Mouse (Mus musculus): Measurements from ENCODE around the gene Spata7. TPM values are rescaled to one million over a fixed set of nuclear protein-coding genes. Genes with fewer than 3 reads are reported as not detected.

The Spata7 gene
- total and polyA plus RNA-seq, 2 experiments from 2014 or later, result 32.2 to 35.4 TPM

GRCm38 (mm10) chr12:98628260-98628970 lies 458 bp downstream of the Spata7 start:
- Histone ChIP-seq H3K4me3 (ENCODE audit: low read depth, low read length) (peak overlapping the region; percentile 84), H3K4me2 (ENCODE audit: low read depth) (peak overlapping the region; percentile 54), H3K9ac (peak overlapping the region; percentile 79), H3K9me3 (ENCODE audit: low read length) (0 out of 2 replicates have a peak, but pooled peaks cover 3% of the 10 kb centered on the region), H3K27ac (ENCODE audit: low read depth, low read length) (peak overlapping the region; percentile 73), H3K27me3 (ENCODE audit: insufficient read depth, low read length) (no peaks in the 10 kb centered on the region), H3K4me1 (ENCODE audit: insufficient read depth) (peaks cover 5% of the 10 kb centered on the region; the same call in 1 of the 2 replicates), H3K36me3 (ENCODE audit: insufficient read depth) (0 out of 2 replicates have a peak, but pooled peaks cover 3% of the 10 kb centered on the region)
- 1% methylated on average over 16 of the region's 16 CpGs for WGBS
- ATAC-seq (peak; percentile 82), DNase-seq (no peak)
- TF ChIP-seq CTCF (IDR thresholded peaks at IDR 0.05; ENCODE audit: low read depth), result no peak

DNA sequence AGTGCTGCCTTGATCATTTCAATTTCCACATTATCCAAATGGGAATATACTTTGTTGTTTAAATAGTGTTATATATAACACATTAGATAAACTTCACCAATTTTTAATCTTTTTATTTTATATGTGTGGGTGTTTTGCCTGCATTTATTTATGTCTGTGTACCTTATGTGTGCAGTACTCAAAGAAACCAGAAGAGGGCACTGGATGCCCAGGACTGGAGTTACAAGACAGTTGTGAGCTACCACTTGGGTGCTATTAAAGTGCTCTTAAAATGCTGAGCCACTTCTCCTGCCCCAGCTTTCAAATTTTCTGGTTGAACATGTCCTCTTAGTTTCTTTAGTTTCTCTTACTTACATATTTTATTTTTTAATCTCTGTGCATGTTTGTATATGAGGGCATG lies 16.9 kb downstream of the Spata7 start:
- H3K27me3 ChIP-seq (ENCODE audit: insufficient read depth, low read length), result no peaks in the 10 kb centered on the region
- peak; percentile 37; the same call in 1 of the 2 replicates for TF ChIP-seq CTCF (IDR thresholded peaks at IDR 0.05; ENCODE audit: low read depth)
- H3K36me3 ChIP-seq (ENCODE audit: insufficient read depth), result peaks cover 16% of the 10 kb centered on the region
- no peak overlapping the region for H3K9ac ChIP-seq
- H3K4me1 ChIP-seq (ENCODE audit: insufficient read depth), result no peaks in the 10 kb centered on the region
- no peak for ATAC-seq
- H3K27ac ChIP-seq (ENCODE audit: low read depth, low read length), result no peak overlapping the region
- no peak overlapping the region for H3K4me3 ChIP-seq (ENCODE audit: low read depth, low read length)
- H3K9me3 ChIP-seq (ENCODE audit: low read length), result no peaks in the 10 kb centered on the region
- H3K4me2 ChIP-seq (ENCODE audit: low read depth), result no peak overlapping the region
- DNase-seq, result no peak

DNA sequence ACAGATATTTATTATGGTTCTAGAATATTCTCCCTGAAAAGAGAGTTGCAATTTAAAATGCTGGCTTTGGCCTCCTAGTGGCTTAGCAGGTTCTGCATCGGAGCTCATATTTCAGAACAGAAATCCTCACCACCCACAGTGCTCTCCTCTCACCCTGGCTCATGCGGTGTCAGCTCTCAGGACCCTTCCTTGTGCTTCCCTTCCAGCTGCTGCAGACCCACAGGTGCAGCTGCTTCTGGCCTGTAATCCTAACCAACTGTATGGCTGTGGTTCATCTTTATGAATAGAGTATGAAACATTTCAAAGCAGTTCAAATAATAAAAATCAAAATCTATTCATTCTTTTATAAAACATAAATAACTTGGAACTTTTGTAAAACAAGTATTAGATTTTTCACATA lies 28.9 kb downstream of the Spata7 start:
- ATAC-seq, result no peak
- no peak overlapping the region for H3K4me2 ChIP-seq (ENCODE audit: low read depth)
- H3K4me1 ChIP-seq (ENCODE audit: insufficient read depth), result no peaks in the 10 kb centered on the region
- no peaks in the 10 kb centered on the region for H3K27me3 ChIP-seq (ENCODE audit: insufficient read depth, low read length)
- no peak for DNase-seq
- TF ChIP-seq CTCF (IDR thresholded peaks at IDR 0.05; ENCODE audit: low read depth), result peak; percentile 20; the same call in 1 of the 2 replicates
- no peak overlapping the region for H3K27ac ChIP-seq (ENCODE audit: low read depth, low read length)
- no peaks in the 10 kb centered on the region for H3K9me3 ChIP-seq (ENCODE audit: low read length)
- H3K4me3 ChIP-seq (ENCODE audit: low read depth, low read length), result no peak overlapping the region
- no peak overlapping the region for H3K9ac ChIP-seq
- peaks cover 21% of the 10 kb centered on the region for H3K36me3 ChIP-seq (ENCODE audit: insufficient read depth)
- 71% methylated on average over 2 of the region's 2 CpGs for WGBS

DNA sequence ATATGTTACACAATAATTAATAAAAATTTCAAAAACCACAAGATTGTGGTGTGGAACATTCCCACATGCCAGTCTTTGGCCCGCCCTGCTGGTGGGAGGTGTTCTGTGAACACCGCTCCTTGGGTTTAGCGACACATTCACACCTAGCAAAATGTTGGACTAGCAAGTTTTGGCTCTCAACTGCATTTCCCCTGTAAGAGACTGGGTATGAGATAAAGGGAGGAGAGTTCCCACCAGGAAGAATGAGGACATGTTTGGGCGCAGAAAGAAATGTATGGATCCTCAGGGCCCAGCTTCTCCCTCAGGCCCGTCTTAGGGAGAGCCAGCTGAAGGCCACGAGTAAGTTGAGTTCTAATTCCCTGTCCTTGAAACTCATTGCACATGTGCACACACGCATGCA lies 34.7 kb downstream of the Spata7 start:
- no peak overlapping the region for H3K4me3 ChIP-seq (ENCODE audit: low read depth, low read length)
- no peaks in the 10 kb centered on the region for H3K9me3 ChIP-seq (ENCODE audit: low read length)
- H3K27ac ChIP-seq (ENCODE audit: low read depth, low read length), result no peak overlapping the region
- 93% methylated on average over 7 of the region's 7 CpGs for WGBS
- no peaks in the 10 kb centered on the region for H3K27me3 ChIP-seq (ENCODE audit: insufficient read depth, low read length)
- no peak overlapping the region for H3K4me2 ChIP-seq (ENCODE audit: low read depth)
- H3K9ac ChIP-seq, result no peak overlapping the region
- H3K4me1 ChIP-seq (ENCODE audit: insufficient read depth), result no peaks in the 10 kb centered on the region
- ATAC-seq (no peak), DNase-seq (no peak)
- no peak for TF ChIP-seq CTCF (IDR thresholded peaks at IDR 0.05; ENCODE audit: low read depth)
- peaks cover 44% of the 10 kb centered on the region for H3K36me3 ChIP-seq (ENCODE audit: insufficient read depth)

DNA sequence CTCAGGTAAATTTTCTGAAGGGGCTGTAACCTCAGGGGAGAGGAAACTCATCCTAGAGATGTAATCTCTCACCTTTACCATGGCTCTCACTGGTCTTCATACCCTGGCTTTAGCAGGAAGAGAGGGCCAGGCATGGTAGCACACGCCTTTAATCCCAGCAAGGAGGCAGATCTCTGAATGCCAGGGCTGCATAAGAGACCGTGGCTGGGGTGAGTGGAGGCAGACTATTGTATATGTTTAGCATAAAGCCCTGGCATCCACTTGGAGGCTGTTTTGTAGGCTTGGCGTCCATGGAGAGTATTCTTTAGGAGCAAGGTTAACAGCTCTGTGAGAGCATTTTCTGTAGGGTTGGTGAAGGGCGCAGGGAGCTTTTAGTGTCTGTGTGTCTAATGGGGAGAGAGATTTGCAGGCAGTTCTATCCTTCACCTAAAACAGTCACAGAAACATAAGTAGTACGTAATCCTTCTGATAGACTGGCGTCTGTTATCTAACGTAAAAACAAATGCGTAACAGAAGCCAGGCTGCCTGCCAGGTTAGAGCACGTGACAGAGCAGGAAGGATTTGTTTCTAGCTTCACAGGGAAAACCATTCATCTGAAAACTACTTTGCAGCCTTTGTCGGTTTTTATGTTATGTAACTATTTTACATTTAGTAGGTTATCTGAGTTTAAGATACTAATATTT lies 40.3 kb downstream of the Spata7 start:
- H3K27ac ChIP-seq (ENCODE audit: low read depth, low read length), result 0 out of 2 replicates have a peak overlapping the region, but pooled peaks have one; percentile 40
- DNase-seq (peak; percentile 72), ATAC-seq (peak; percentile 71)
- H3K4me1 ChIP-seq (ENCODE audit: insufficient read depth), result no peaks in the 10 kb centered on the region
- H3K4me3 ChIP-seq (ENCODE audit: low read depth, low read length), result no peak overlapping the region
- 49% methylated on average over 10 of the region's 10 CpGs for WGBS
- H3K9ac ChIP-seq, result no peak overlapping the region
- peaks cover 23% of the 10 kb centered on the region for H3K36me3 ChIP-seq (ENCODE audit: insufficient read depth)
- no peaks in the 10 kb centered on the region for H3K9me3 ChIP-seq (ENCODE audit: low read length)
- no peak overlapping the region for H3K4me2 ChIP-seq (ENCODE audit: low read depth)
- TF ChIP-seq CTCF (IDR thresholded peaks at IDR 0.05; ENCODE audit: low read depth), result no peak
- no peaks in the 10 kb centered on the region for H3K27me3 ChIP-seq (ENCODE audit: insufficient read depth, low read length)

DNA sequence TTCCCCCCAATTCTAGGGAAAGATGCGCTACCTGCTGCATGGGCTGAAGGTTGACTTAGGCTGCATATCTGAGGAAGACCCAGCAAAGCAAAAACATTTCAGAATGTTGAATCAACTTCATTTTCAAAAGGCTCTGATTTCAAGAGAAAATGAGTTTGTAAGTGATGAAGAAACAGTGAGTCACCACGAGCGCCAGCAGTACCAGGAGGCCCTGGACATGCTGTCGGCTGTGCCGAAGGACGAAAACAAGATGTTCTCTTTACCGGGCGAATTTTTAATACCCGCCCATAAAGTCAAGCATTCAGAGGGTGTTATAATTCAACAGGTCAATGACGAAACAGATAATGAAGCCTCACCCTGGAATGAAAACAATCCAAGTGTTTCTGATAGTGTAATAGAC lies 41.1 kb downstream of the Spata7 start:
- Histone ChIP-seq H3K36me3 (ENCODE audit: insufficient read depth) (peaks cover 18% of the 10 kb centered on the region), H3K4me1 (ENCODE audit: insufficient read depth) (no peaks in the 10 kb centered on the region), H3K9ac (no peak overlapping the region), H3K27ac (ENCODE audit: low read depth, low read length) (no peak overlapping the region), H3K9me3 (ENCODE audit: low read length) (no peaks in the 10 kb centered on the region), H3K4me3 (ENCODE audit: low read depth, low read length) (no peak overlapping the region), H3K4me2 (ENCODE audit: low read depth) (no peak overlapping the region), H3K27me3 (ENCODE audit: insufficient read depth, low read length) (no peaks in the 10 kb centered on the region)
- ATAC-seq (no peak), DNase-seq (no peak)
- no peak for TF ChIP-seq CTCF (IDR thresholded peaks at IDR 0.05; ENCODE audit: low read depth)
- 91% methylated on average over 10 of the region's 10 CpGs for WGBS

GRCm38 (mm10) chr12:98669864-98670263 lies 41.9 kb downstream of the Spata7 start:
- WGBS, result 64% methylated on average over 5 of the region's 5 CpGs

More at GRCm38 (mm10) chr12:98669864-98670263, 41.9 kb downstream of the Spata7 start:
- Histone ChIP-seq H3K27me3 (ENCODE audit: insufficient read depth, low read length) (no peaks in the 10 kb centered on the region), H3K27ac (ENCODE audit: low read depth, low read length) (no peak overlapping the region), H3K9me3 (ENCODE audit: low read length) (no peaks in the 10 kb centered on the region), H3K4me2 (ENCODE audit: low read depth) (no peak overlapping the region), H3K36me3 (ENCODE audit: insufficient read depth) (peaks cover 15% of the 10 kb centered on the region), H3K4me3 (ENCODE audit: low read depth, low read length) (no peak overlapping the region), H3K9ac (no peak overlapping the region), H3K4me1 (ENCODE audit: insufficient read depth) (no peaks in the 10 kb centered on the region)
- DNase-seq (no peak), ATAC-seq (no peak)
- no peak for TF ChIP-seq CTCF (IDR thresholded peaks at IDR 0.05; ENCODE audit: low read depth)
